Mouse (Mus musculus): ENCODE results near the gene Lce1b. TPM values are rescaled to one million over a fixed set of nuclear protein-coding genes. Genes with fewer than 3 reads are reported as not detected.

Gene Lce1b
- polyA plus RNA-seq, 1 experiment from 2014 or later = not detected

DNA sequence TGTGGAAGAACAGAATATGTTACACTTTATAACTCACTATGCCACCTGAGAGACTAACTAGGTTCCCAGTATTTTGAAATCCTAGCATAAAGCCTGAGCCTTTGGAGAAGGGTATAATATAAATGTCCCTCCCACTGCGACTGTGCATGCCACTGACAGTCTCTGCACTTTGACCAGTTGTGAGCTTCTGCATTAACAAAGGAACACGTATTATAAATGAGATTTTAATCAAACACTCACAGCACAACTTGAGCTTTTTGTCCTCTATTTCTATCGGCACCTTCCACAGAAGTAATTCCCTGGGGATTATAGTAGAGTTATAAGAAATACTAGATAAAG lies 18.1 kb downstream of the Lce1b start:
- H3K27me3 ChIP-seq (ENCODE audit: control insufficient read depth, insufficient read depth, low read length) = no peaks in the 10 kb centered on the region
- no peaks in the 10 kb centered on the region for H3K4me1 ChIP-seq (ENCODE audit: control insufficient read depth, insufficient read depth, low read length)
- H3K4me3 ChIP-seq (ENCODE audit: low read depth, low read length) = no peak overlapping the region
- no peak overlapping the region for H3K9ac ChIP-seq (ENCODE audit: low read length)
- no peaks in the 10 kb centered on the region for H3K9me3 ChIP-seq (ENCODE audit: control insufficient read depth, low read length)
- no peak overlapping the region for H3K27ac ChIP-seq (replicated peaks; ENCODE audit: low read depth, low read length)
- WGBS = 88% methylated on average over 3 of the region's 3 CpGs
- H3K36me3 ChIP-seq (ENCODE audit: control insufficient read depth, insufficient read depth, low read length) = no peaks in the 10 kb centered on the region
- DNase-seq (ENCODE audit: low spot score) = no peak
- ATAC-seq (ENCODE audit: insufficient number of reproducible peaks, low FRiP score, low TSS enrichment, low read depth) = no peak
- H3K4me2 ChIP-seq (ENCODE audit: low read depth, severe bottlenecking) = no peak overlapping the region

DNA sequence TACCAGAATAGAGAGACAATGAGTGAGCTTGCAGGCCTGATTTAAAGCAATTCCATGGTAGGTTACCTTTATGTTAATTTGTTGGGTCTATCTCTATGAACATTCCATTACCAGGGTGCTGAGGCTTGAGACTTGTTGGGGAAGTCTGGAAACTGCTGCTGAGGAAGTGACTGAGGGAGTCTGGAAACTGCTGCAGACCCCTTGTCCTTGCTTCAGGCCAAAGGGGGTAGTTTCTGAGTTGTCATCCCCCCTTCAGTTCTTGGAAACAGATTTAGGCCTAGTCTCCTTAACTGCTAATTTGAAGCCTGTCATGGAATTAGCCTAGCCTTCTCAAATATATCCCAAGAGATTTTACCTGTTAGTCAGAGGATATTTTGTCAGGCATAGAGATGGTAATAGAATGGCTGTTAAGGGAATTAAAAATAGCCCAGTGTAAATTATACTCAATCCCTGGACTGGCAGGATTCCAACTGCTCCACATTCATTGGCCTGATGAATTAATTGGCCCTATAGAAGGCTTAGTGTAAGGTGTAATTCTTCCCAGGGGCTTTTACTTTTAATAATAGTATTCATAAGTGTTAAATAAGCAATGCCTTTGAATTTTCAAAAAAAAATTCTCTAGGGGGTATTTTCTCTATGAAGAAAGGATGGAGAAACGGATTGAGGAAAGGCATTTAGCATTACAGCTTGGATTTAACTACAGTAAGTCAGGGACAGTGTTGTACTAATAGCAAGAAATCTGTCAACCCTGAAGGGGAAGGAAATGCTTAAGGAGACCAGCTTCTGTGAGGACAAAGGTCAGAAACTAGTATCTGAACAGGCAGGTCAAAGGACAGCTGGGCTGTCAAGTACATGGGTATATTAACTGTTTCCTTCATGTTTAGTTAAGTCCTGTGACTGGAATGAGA lies 18.7 kb downstream of the Lce1b start:
- DNase-seq (ENCODE audit: low spot score) (no peak), ATAC-seq (ENCODE audit: insufficient number of reproducible peaks, low FRiP score, low TSS enrichment, low read depth) (no peak)
- no peak overlapping the region for H3K9ac ChIP-seq (ENCODE audit: low read length)
- no peak overlapping the region for H3K4me3 ChIP-seq (ENCODE audit: low read depth, low read length)
- no peaks in the 10 kb centered on the region for H3K36me3 ChIP-seq (ENCODE audit: control insufficient read depth, insufficient read depth, low read length)
- H3K4me1 ChIP-seq (ENCODE audit: control insufficient read depth, insufficient read depth, low read length) = no peaks in the 10 kb centered on the region
- no peak overlapping the region for H3K4me2 ChIP-seq (ENCODE audit: low read depth, severe bottlenecking)
- WGBS = 60% methylated on average over 1 of the region's 1 CpGs
- H3K27ac ChIP-seq (replicated peaks; ENCODE audit: low read depth, low read length) = no peak overlapping the region
- no peaks in the 10 kb centered on the region for H3K9me3 ChIP-seq (ENCODE audit: control insufficient read depth, low read length)
- H3K27me3 ChIP-seq (ENCODE audit: control insufficient read depth, insufficient read depth, low read length) = no peaks in the 10 kb centered on the region

DNA sequence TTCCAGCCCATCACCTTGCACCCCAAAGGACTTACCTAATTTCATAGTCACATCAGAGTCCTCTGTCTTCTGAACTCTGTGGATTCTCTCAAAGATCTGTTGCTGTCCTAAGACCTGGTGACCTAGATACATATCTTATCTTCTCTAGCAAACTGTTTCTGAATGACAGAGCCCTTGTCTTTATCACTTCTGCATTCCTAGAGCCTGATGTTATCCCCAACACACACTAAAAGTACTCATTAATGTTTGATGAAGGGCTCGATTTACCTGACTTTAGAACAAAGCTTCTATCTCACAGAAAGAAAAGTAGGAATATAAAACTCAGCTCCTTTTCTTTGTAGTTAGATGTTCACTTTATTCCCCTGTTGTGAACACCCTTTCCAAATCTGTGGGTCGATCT lies 35.2 kb downstream of the Lce1b start, which contains the start of gene Lce6a:
Gene Lce6a, minus strand, starts transcription at position 101 of the 400 bp plus-strand sequence.
- ATAC-seq (ENCODE audit: insufficient number of reproducible peaks, low FRiP score, low TSS enrichment, low read depth) = no peak
- Histone ChIP-seq H3K4me3 (ENCODE audit: low read depth, low read length) (no peak within 1 kb of the TSS), H3K27ac (replicated peaks; ENCODE audit: low read depth, low read length) (no peak within 1 kb of the TSS), H3K36me3 (ENCODE audit: control insufficient read depth, insufficient read depth, low read length) (no peaks in the 10 kb centered on the region), H3K4me2 (ENCODE audit: low read depth, severe bottlenecking) (no peak within 1 kb of the TSS), H3K9ac (ENCODE audit: low read length) (no peak within 1 kb of the TSS), H3K27me3 (ENCODE audit: control insufficient read depth, insufficient read depth, low read length) (no peaks in the 10 kb centered on the region), H3K4me1 (ENCODE audit: control insufficient read depth, insufficient read depth, low read length) (no peaks in the 10 kb centered on the region), H3K9me3 (ENCODE audit: control insufficient read depth, low read length) (no peaks in the 10 kb centered on the region)
- no peak for DNase-seq (ENCODE audit: low spot score)
- 78% methylated on average over 2 of the region's 2 CpGs for WGBS

DNA sequence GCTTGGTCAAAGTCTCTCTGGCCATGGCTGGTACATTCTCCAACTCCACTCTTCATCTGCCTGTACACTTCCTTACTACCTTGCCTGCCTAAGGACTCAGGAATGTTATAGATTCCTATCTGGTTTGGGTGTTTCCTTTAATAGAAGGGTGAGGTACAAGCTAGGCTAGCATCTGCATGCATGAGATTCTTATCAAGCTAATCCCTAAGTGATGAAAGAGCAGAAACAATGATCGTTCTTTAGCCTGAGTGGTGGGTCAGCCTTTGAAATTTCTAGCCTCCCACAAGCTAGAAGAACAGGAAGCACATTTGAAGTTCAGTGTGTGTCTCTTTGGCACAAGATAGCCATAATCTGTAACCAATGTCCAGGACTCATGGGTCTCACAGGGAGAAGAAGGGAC lies 46.9 kb downstream of the Lce1b start:
- Histone ChIP-seq H3K27me3 (ENCODE audit: control insufficient read depth, insufficient read depth, low read length) (no peaks in the 10 kb centered on the region), H3K4me1 (ENCODE audit: control insufficient read depth, insufficient read depth, low read length) (no peaks in the 10 kb centered on the region), H3K9ac (ENCODE audit: low read length) (no peak overlapping the region), H3K9me3 (ENCODE audit: control insufficient read depth, low read length) (no peaks in the 10 kb centered on the region), H3K4me3 (ENCODE audit: low read depth, low read length) (no peak overlapping the region), H3K36me3 (ENCODE audit: control insufficient read depth, insufficient read depth, low read length) (no peaks in the 10 kb centered on the region), H3K27ac (replicated peaks; ENCODE audit: low read depth, low read length) (no peak overlapping the region), H3K4me2 (ENCODE audit: low read depth, severe bottlenecking) (no peak overlapping the region)
- DNase-seq (ENCODE audit: low spot score) (no peak), ATAC-seq (ENCODE audit: insufficient number of reproducible peaks, low FRiP score, low TSS enrichment, low read depth) (no peak)
- WGBS = 48% methylated on average over 1 of the region's 1 CpGs

DNA sequence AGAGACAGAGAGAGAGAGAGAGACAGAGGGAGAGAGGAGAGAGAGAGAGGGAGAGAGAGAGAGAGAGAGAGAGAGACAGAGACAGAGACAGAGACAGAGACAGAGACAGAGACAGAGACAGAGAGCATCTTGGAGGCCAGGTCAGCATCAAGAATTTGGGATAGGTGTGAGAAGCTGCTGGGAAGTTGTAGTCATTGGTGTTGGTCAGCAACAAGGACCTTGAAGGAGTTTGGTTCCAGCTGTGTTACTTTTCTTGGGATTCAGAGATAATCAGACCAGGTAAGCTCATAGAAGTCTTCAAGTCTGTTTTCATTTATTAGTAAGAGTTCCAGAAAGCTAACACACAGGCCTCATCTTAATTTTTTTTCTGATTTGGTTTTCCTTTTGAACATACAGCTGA lies 49.3 kb downstream of the Lce1b start, which contains the start of gene 2210017I01Rik:
Gene 2210017I01Rik, minus strand, starts transcription at position 101 of the 400 bp plus-strand sequence.
- no peaks in the 10 kb centered on the region for H3K4me1 ChIP-seq (ENCODE audit: control insufficient read depth, insufficient read depth, low read length)
- ATAC-seq (ENCODE audit: insufficient number of reproducible peaks, low FRiP score, low TSS enrichment, low read depth) (no peak), DNase-seq (ENCODE audit: low spot score) (no peak)
- no peak within 1 kb of the TSS for H3K4me3 ChIP-seq (ENCODE audit: low read depth, low read length)
- no peaks in the 10 kb centered on the region for H3K9me3 ChIP-seq (ENCODE audit: control insufficient read depth, low read length)
- H3K27me3 ChIP-seq (ENCODE audit: control insufficient read depth, insufficient read depth, low read length) = no peaks in the 10 kb centered on the region
- no peak within 1 kb of the TSS for H3K27ac ChIP-seq (replicated peaks; ENCODE audit: low read depth, low read length)
- no peak within 1 kb of the TSS for H3K4me2 ChIP-seq (ENCODE audit: low read depth, severe bottlenecking)
- H3K9ac ChIP-seq (ENCODE audit: low read length) = no peak within 1 kb of the TSS
- no peaks in the 10 kb centered on the region for H3K36me3 ChIP-seq (ENCODE audit: control insufficient read depth, insufficient read depth, low read length)

Other genes with a start within 250 kb of the Lce1b start
- not detected in 2 replicates for gene Sprr2i, start 248.9 kb downstream of the Lce1b start, polyA plus RNA-seq (2014; fragmentation: Nextera tagmentation; extraction: Ambion mirVana)
- gene Sprr2j-ps, start 238.8 kb downstream of the Lce1b start, polyA plus RNA-seq (2014; fragmentation: Nextera tagmentation; extraction: Ambion mirVana) = not detected in 2 replicates
- gene Gm9774, start 227.5 kb downstream of the Lce1b start, polyA plus RNA-seq (2014; fragmentation: Nextera tagmentation; extraction: Ambion mirVana) = 4.9 and 5.8 TPM in 2 replicates
- not detected in 2 replicates for gene Sprr2k, start 224.3 kb downstream of the Lce1b start, polyA plus RNA-seq (2014; fragmentation: Nextera tagmentation; extraction: Ambion mirVana)
- not detected in 2 replicates for gene Sprr1b, start 218.1 kb downstream of the Lce1b start, polyA plus RNA-seq (2014; fragmentation: Nextera tagmentation; extraction: Ambion mirVana)
- gene Sprr3, start 198.2 kb downstream of the Lce1b start, polyA plus RNA-seq (2014; fragmentation: Nextera tagmentation; extraction: Ambion mirVana) = not detected in 2 replicates
- not detected in 2 replicates for gene Sprr1a, start 171.0 kb downstream of the Lce1b start, polyA plus RNA-seq (2014; fragmentation: Nextera tagmentation; extraction: Ambion mirVana)
- not detected in 2 replicates for gene Sprr4, start 156.4 kb downstream of the Lce1b start, polyA plus RNA-seq (2014; fragmentation: Nextera tagmentation; extraction: Ambion mirVana)
- not detected in 2 replicates for gene 2310046K23Rik, start 122.4 kb downstream of the Lce1b start, polyA plus RNA-seq (2014; fragmentation: Nextera tagmentation; extraction: Ambion mirVana)
- not detected in 2 replicates for gene Ivl, start 83.2 kb downstream of the Lce1b start, polyA plus RNA-seq (2014; fragmentation: Nextera tagmentation; extraction: Ambion mirVana)
- gene Smcp, start 67.9 kb downstream of the Lce1b start, polyA plus RNA-seq (2014; fragmentation: Nextera tagmentation; extraction: Ambion mirVana) = not detected in 2 replicates
- not detected in 2 replicates for gene 2210017I01Rik, start 49.4 kb downstream of the Lce1b start, polyA plus RNA-seq (2014; fragmentation: Nextera tagmentation; extraction: Ambion mirVana)
- gene Lce6a, start 35.3 kb downstream of the Lce1b start, polyA plus RNA-seq (2014; fragmentation: Nextera tagmentation; extraction: Ambion mirVana) = not detected in 2 replicates
- gene Lce1a1, start 8.6 kb downstream of the Lce1b start, polyA plus RNA-seq (2014; fragmentation: Nextera tagmentation; extraction: Ambion mirVana) = not detected in 2 replicates
- gene Lce1a2, start 13.4 kb upstream of the Lce1b start, polyA plus RNA-seq (2014; fragmentation: Nextera tagmentation; extraction: Ambion mirVana) = not detected in 2 replicates
- gene Lce1c, start 22.3 kb upstream of the Lce1b start, polyA plus RNA-seq (2014; fragmentation: Nextera tagmentation; extraction: Ambion mirVana) = not detected in 2 replicates
- not detected in 2 replicates for gene Lce1d, start 30.3 kb upstream of the Lce1b start, polyA plus RNA-seq (2014; fragmentation: Nextera tagmentation; extraction: Ambion mirVana)
- gene Lce1e, start 52.1 kb upstream of the Lce1b start, polyA plus RNA-seq (2014; fragmentation: Nextera tagmentation; extraction: Ambion mirVana) = not detected in 2 replicates
- not detected in 2 replicates for gene Lce1f, start 63.4 kb upstream of the Lce1b start, polyA plus RNA-seq (2014; fragmentation: Nextera tagmentation; extraction: Ambion mirVana)
- not detected in 2 replicates for gene Gm38119, start 82.2 kb upstream of the Lce1b start, polyA plus RNA-seq (2014; fragmentation: Nextera tagmentation; extraction: Ambion mirVana)
- gene Lce1g, start 95.4 kb upstream of the Lce1b start, polyA plus RNA-seq (2014; fragmentation: Nextera tagmentation; extraction: Ambion mirVana) = not detected in 2 replicates
- not detected in 2 replicates for gene Lce1h, start 108.1 kb upstream of the Lce1b start, polyA plus RNA-seq (2014; fragmentation: Nextera tagmentation; extraction: Ambion mirVana)
- gene Lce1i, start 122.0 kb upstream of the Lce1b start, polyA plus RNA-seq (2014; fragmentation: Nextera tagmentation; extraction: Ambion mirVana) = not detected in 2 replicates
- gene Lce1j, start 133.6 kb upstream of the Lce1b start, polyA plus RNA-seq (2014; fragmentation: Nextera tagmentation; extraction: Ambion mirVana) = not detected in 2 replicates
- not detected in 2 replicates for gene Lce1k, start 151.0 kb upstream of the Lce1b start, polyA plus RNA-seq (2014; fragmentation: Nextera tagmentation; extraction: Ambion mirVana)
- gene Kprp, start 170.3 kb upstream of the Lce1b start, polyA plus RNA-seq (2014; fragmentation: Nextera tagmentation; extraction: Ambion mirVana) = not detected in 2 replicates
- gene Lce1l, start 194.4 kb upstream of the Lce1b start, polyA plus RNA-seq (2014; fragmentation: Nextera tagmentation; extraction: Ambion mirVana) = not detected in 2 replicates
- not detected in 2 replicates for gene 2310050C09Rik, start 213.3 kb upstream of the Lce1b start, polyA plus RNA-seq (2014; fragmentation: Nextera tagmentation; extraction: Ambion mirVana)

Data from limb, embryonic 11.5 days (tissue).